Mouse (Mus musculus) heart, adult 2 months (tissue): ENCODE measurements at regions not wholly inside any gene's neighbourhood (a gene's known extent, or its start where the extent isn't known, plus 50 kb on each side); places are given as distances from the start of the nearest gene placed in this dataset.

ENCODE experiments used
- DNase-seq, 2 experiments: peaks; one replicate each; pipeline ENCODE4 v3.0.0; 2021
- H3K27ac ChIP-seq: fragments of 200-600 bp; 2 replicates; pipeline ENCODE4 v1.8.1; 2022
- H3K27me3 ChIP-seq: fragments of 200-500 bp; 2 replicates; pipeline ENCODE4 v1.6.1; 2012; ENCODE audit warnings: mild to moderate bottlenecking, low read length, inconsistent platforms, mixed read lengths; ENCODE audit not compliant: control insufficient read depth, insufficient read depth
- H3K36me3 ChIP-seq: fragments of 200-500 bp; 2 replicates; pipeline ENCODE4 v1.6.1; 2012; ENCODE audit warnings: low read length, inconsistent platforms; ENCODE audit not compliant: control insufficient read depth, insufficient read depth
- H3K4me1 ChIP-seq: fragments of 200-500 bp; 2 replicates; pipeline ENCODE4 v1.6.1; 2011; ENCODE audit warnings: low read length; ENCODE audit not compliant: control insufficient read depth, insufficient read depth
- H3K4me3 ChIP-seq: fragments of 200-600 bp; 2 replicates; pipeline ENCODE4 v1.8.1; 2022
- H3K79me2 ChIP-seq: fragments of 200-500 bp; replicated peaks from 2 replicates; pipeline ENCODE4 v1.6.1; 2012; ENCODE audit warnings: mild to moderate bottlenecking, inconsistent platforms, low read length, moderate library complexity, mixed read lengths; ENCODE audit not compliant: control insufficient read depth, insufficient read depth
- H3K9ac ChIP-seq: fragments of 200-500 bp; 2 replicates; pipeline ENCODE4 v1.6.1; 2012; ENCODE audit warnings: low read depth, mild to moderate bottlenecking, control low read depth, inconsistent platforms, low read length, mixed read lengths
- CTCF ChIP-seq: fragments of 200-600 bp; IDR thresholded peaks from 2 replicates; pipeline ENCODE4 v1.8.1; 2022; ENCODE audit warnings: antibody characterized with exemption, mild to moderate bottlenecking, moderate library complexity
- EP300 ChIP-seq: fragments of 200-500 bp; IDR thresholded peaks from 2 replicates; pipeline ENCODE4 v1.6.1; 2011; ENCODE audit warnings: low read depth, low read length, control low read depth; ENCODE audit not compliant: insufficient read depth
- POLR2A ChIP-seq: fragments of 200-500 bp; IDR thresholded peaks from 2 replicates; pipeline ENCODE4 v1.6.1; 2011; ENCODE audit warnings: mild to moderate bottlenecking, low read depth, low read length, control low read depth; ENCODE audit not compliant: insufficient read depth
- WGBS: fragments of 180-500 bp; shearing (Covaris S2); methylation state at CpG from one replicate; pipeline ENCODE4 v1.1.7; 2018; 5-methylcytosine and 5-hydroxymethylcytosine counted together
- intact Hi-C: fragments of 180-260 bp; cut with DNase I; formaldehyde crosslinking; loops from one replicate; pipeline ENCODE4 v1.15.1; 2025

- Histone ChIP-seq H3K79me2 (no peaks in the 10 kb centered on the region), H3K36me3 (no peaks in the 10 kb centered on the region), H3K4me1 (no peaks in the 10 kb centered on the region), H3K27ac (no peak overlapping the region), H3K27me3 (no peaks in the 10 kb centered on the region), H3K9ac (no peak overlapping the region), H3K4me3 (no peak overlapping the region)
- no peak for DNase-seq
- intact Hi-C loops = no loop called here
- WGBS = 74% methylated on average over 3 of the region's 3 CpGs
- TF ChIP-seq CTCF (no peak), EP300 (no peak), POLR2A (no peak)
These were observed 87.6 kb downstream of the Rpl10-ps3 start for GRCm38 (mm10) chr9:50257162-50257561.

GRCm38 (mm10) chr9:50244982-50245671, 99.6 kb downstream of the Rpl10-ps3 start:
- TF ChIP-seq POLR2A (no peak), CTCF (no peak), EP300 (no peak)
- H3K36me3 ChIP-seq = no peaks in the 10 kb centered on the region
- intact Hi-C loops = no loop called here
- no peak for DNase-seq
- H3K27ac ChIP-seq = no peak overlapping the region
- H3K4me3 ChIP-seq = no peak overlapping the region
- no peaks in the 10 kb centered on the region for H3K79me2 ChIP-seq
- no peaks in the 10 kb centered on the region for H3K4me1 ChIP-seq
- no peaks in the 10 kb centered on the region for H3K27me3 ChIP-seq
- WGBS = 62% methylated on average over 5 of the region's 5 CpGs
- H3K9ac ChIP-seq = no peak overlapping the region

GRCm38 (mm10) chr9:50240923-50241322, 103.8 kb downstream of the Rpl10-ps3 start:
- intact Hi-C loops = no loop called here
- Histone ChIP-seq H3K79me2 (no peaks in the 10 kb centered on the region), H3K36me3 (no peaks in the 10 kb centered on the region), H3K27me3 (no peaks in the 10 kb centered on the region), H3K4me3 (no peak overlapping the region), H3K9ac (no peak overlapping the region), H3K27ac (no peak overlapping the region), H3K4me1 (no peaks in the 10 kb centered on the region)
- TF ChIP-seq EP300 (no peak), CTCF (no peak)
- 49% methylated on average over 8 of the region's 8 CpGs for WGBS
- no peak for DNase-seq

- Histone ChIP-seq H3K4me1 (no peaks in the 10 kb centered on the region), H3K27ac (no peak overlapping the region), H3K79me2 (no peaks in the 10 kb centered on the region), H3K27me3 (no peaks in the 10 kb centered on the region), H3K36me3 (no peaks in the 10 kb centered on the region), H3K4me3 (no peak overlapping the region), H3K9ac (no peak overlapping the region)
- DNase-seq = no peak
- TF ChIP-seq EP300 = no peak
- no peak for TF ChIP-seq CTCF
- TF ChIP-seq POLR2A = no peak
- WGBS = 35% methylated on average over 1 of the region's 1 CpGs
- intact Hi-C loops = no loop called here
These were observed 108.9 kb downstream of the Rpl10-ps3 start for GRCm38 (mm10) chr9:50235908-50236307.

- Histone ChIP-seq H3K4me1 (no peaks in the 10 kb centered on the region), H3K27me3 (no peaks in the 10 kb centered on the region), H3K36me3 (no peaks in the 10 kb centered on the region), H3K9ac (no peak overlapping the region), H3K27ac (no peak overlapping the region), H3K4me3 (no peak overlapping the region), H3K79me2 (no peaks in the 10 kb centered on the region)
- intact Hi-C loops = no loop called here
- 63% methylated on average over 6 of the region's 6 CpGs for WGBS
- DNase-seq = peak in 1 of 2 experiments; percentile 5
- TF ChIP-seq CTCF = no peak
These were observed 110.1 kb downstream of the Rpl10-ps3 start for GRCm38 (mm10) chr9:50234655-50235054.

- no peak overlapping the region for H3K9ac ChIP-seq
- no peak overlapping the region for H3K4me3 ChIP-seq
- no peaks in the 10 kb centered on the region for H3K79me2 ChIP-seq
- no peak overlapping the region for H3K27ac ChIP-seq
- H3K27me3 ChIP-seq = no peaks in the 10 kb centered on the region
- no peak for DNase-seq
- no peak for TF ChIP-seq CTCF
- no peak for TF ChIP-seq EP300
- no peak for TF ChIP-seq POLR2A
- 74% methylated on average over 4 of the region's 4 CpGs for WGBS
- H3K36me3 ChIP-seq = no peaks in the 10 kb centered on the region
- intact Hi-C loops = no loop called here
- no peaks in the 10 kb centered on the region for H3K4me1 ChIP-seq
These were observed 111.7 kb downstream of the Rpl10-ps3 start for GRCm38 (mm10) chr9:50232958-50233510.
